Mouse (Mus musculus) ovary, postnatal 14 days (tissue): ENCODE results near the gene Cish.
A peak's percentile ranks its signal among the peaks of the same experiment; 100 is the strongest.

Source experiments
- DNase-seq: peaks from one replicate; pipeline ENCODE4 v3.0.0; 2022; ENCODE audit warnings: low spot score

Cish gene

DNA sequence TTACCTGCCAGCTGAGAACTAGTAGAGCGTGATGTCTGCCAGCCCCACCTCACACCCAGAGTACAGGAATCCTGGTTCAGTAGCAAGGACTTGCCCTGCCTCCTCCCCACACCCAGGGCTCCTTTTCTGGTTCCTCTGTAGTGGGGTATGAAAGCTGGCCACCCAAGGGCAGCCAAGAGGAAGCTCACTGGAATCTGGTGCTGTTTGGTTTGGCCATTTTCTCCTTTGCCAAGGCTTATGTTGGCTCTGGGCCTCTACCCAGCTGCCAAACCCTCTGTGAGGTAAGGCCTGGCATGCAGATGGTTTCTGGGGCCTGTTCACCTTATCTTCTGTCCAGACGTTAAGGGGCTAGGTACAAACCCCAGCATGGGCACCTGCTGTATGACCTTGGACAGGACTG is 20.0 kb downstream of the Cish start:
- no peak for DNase-seq

DNA sequence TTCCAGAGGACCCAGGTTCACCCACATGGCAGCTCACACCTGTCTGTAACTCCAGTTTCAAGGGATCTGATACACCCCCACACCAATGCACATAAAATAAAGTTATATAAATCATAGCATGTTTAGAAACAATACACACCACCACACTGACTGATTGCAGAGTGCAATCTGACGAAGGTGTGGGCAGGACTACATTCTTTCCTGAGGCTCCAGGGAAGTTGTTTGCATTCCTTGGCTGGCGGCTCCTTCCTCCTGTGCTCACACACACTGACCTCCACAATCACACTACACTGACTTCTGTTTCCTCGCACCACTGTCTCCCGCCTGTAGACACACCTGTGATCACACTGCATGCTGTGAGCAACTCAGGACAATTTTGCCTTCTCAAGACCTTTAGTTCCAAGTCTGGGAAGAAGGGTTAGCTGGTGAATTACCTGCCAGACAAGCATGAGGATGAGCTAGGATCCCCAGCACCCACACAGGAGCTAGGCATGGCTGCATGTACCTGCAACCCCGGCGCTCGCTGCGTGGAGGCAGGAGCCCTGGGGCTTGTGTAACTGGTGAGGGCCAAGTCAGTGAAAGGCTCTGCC is 26.7 kb downstream of the Cish start:
- DNase-seq: no peak

DNA sequence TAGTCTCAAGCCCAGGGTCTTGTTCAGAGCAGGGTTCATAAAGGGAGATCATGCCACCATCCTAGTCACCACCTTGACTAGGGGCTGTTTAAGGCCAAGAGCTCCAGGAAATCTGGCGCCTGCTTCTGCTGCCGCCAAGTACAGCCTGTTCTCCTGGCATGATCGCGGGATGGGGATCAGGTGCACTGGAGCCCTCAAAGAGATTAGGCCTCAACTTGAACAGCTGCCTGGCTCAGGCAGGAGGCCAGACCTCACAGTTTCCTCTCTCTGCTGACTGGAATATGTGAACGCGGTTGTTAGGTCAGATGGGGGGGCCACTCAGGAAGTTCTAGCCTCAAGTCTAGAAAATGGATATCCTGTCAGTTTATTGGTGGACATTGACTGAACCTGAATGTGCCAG is 27.7 kb downstream of the Cish start:
- DNase-seq: no peak

DNA sequence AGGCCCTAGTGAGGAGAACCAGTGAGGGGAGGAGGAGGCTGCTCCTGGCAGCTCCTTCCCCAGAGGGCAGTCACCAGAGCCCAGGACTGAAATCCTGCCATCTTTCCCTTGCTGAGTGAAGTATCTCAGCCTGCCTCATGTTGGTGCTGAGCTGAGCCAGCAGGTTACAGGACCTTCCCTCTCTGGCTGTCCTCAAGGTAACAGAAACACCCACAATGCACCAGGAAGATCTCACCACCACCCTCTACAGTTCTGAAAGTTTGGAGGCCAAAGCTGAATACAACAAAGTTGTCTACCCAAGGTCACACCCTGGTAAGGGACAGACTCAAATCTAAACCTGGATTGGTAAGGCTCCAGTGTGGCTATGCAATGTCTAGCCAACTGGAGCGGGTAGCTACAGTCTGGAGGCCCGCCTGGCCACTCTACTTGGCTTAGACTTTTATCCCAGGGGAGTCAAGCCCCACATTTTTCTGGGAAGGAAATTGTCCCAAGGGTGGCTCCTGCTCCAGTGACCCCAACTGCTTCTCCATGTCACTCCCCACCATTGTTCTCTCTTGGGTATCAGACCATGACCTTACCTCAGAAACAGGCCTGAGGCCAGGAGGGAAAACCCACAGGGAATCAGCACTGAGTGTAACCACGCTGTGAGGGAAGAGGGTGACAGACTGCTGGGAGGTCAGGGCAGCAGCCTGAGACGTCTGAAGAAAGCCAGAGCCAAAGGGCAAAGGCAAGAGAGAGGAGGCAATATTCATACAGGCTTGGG is 29.2 kb downstream of the Cish start:
- no peak for DNase-seq

DNA sequence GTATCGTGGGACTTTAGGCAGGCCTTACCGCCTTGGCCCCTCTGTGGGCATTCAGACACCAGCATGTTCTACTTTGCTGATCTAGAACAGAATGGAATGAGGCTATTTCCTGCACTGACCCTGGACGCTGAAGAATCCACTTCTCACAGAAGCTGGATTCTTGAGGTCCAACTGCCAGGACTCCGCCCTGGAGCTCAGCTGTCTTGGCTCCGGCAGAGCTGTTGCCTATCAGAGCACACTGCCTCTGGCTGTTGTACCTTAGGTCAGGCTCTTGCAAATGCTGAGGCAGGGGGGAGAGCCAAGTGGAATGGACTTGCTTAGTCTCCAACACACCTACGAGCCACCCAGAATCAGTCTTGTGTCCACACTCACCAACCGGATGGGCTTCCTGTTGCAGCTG is 30.1 kb downstream of the Cish start:
- no peak for DNase-seq

DNA sequence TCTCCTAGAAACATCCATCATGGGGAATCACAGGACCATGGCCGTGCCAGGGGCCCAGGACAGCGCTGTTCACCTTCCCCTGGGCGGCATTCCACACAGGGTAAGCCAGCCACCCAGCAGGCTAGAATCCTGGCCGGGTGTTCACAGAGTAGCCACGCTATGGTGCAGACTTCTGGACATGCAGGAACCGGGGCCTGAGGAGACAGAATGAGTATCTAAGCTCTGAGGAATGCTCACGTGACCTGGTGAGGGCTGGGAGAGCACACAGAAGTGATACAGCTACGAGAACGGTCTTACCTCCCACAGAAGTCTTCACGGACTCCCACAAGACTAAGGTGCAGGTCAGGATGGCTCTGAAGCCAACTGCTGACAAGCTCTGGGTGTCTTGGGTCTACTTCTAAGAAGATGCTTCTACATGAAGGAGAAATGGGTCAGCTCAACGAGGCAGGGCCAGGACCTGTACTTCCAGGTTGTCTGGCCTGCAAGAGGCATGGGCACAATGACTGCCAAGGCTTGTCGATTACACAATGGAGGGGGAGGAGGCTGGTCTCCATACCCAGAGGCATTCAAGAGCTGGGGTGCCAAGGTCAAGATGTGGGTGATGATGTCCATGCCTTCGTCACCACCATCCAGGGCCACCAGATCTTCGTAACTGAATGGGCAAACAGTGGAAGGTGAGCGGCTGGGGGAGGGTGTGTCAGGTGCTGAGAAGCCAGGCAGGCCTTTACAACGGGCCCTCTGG is 32.2 kb downstream of the Cish start:
- no peak for DNase-seq

DNA sequence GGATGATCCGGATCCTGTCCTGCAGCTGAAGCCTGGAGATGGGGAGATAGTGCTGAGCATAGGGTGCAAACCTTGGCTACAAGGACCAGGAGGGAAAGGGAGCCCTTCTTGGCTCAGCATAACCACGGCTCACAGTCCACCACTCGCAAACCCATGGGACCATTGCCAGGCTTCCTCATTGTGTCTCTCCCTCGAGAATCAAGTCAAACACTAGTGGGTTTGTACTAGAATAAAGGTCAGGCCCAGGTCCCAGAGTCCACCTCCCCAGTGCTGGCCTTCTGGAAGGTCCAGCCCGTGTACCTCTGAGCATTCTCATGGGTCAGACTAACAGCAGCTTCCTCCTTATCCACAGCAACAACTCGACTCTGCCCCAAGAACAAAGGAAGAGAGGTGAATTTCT is 35.0 kb downstream of the Cish start:
- DNase-seq: no peak

DNA sequence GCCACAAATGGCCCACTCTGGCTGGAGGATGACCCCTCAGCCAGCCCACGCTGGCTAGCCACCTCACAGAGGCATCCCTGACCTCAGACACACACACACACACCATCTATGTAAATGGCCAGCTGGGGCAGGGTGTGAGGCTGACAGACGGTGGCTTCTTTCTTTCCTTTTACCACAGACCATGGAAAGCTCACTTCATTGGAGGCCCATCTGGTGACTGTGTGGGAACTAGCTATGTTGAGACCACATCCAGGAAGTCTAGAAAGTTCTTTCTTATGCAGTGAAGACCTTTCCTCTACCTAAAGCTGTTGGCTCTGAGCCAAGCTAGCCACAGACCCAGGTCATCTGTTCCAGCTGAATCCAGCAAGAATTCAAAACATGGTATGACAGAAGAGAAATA is 37.9 kb downstream of the Cish start:
- no peak for DNase-seq

DNA sequence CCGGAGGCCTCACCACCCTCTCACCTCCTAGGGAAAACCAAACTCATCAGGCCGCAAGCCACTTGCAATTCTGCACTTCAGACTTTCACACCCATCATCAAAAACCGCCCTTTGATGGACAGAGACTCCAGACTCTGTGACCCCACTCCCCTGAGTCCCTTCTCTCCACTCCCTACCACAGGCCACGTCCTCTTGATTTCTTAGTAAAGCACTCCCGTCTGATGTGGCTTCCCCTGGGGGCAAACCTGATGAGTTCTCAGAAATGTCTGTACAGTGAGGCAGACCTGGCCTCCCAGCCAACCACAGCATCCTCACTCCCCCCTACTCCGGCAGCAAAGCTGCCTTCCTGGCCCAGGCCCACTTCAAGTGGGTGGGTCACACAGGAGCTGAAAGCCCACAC is 38.5 kb downstream of the Cish start:
- DNase-seq: no peak

DNA sequence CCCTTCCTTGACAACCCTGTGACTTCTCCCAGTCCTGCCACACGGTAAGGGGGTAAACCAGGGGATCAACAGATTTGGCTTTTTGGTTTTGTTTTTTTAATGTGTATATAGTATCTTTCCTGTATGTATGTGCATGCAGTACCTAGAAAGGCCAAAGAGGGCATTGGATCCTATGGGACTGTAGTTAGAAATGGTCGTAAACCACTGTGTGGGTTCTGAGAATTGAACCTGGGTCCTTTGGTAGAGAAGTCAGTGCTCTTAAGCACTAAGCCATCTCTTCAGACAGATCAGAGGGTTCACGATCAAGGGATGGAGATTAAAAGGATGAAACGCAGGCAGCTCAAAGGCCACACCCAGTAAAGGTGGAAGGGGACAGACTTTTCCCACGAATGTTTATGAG is 39.2 kb downstream of the Cish start:
- no peak for DNase-seq

DNA sequence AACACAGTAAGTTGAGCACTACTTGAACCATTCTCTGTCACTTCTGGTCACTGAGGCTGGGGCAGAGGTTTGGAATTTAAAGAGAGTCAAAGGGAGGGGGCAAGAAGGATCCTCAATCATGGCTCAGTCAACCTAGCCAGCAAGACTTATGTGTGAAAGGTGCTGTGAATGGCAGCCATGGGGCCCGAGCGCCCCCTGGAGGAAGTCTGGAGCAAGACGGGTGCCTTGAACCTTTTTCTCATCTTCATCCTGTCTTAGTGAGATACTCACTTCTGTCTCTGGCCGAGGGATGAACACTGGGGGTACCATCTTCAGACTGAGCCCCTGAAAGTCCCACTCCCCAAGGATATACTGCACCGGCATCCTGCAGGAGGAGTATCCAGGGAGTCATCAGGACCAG is 40.1 kb downstream of the Cish start:
- DNase-seq: peak; percentile 71

DNA sequence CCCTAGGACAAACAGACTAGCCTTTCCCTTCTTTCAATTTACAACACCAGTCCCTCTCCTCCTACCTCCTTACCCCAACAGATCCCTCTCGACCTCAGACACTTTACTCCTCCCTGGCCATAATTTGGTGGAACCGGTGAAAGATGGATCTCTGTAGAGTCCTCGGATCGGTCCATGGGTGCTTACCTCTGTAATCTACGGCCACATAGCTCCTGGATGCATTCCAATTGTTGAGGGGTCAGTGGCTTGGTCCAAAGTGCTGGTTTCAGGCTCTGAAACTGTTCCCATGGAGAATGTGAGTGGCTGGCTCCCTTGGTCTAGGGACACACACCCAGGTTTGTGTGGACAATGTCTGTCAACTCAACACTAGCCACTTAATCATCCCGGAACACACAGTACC is 40.6 kb downstream of the Cish start:
- no peak for DNase-seq

DNA sequence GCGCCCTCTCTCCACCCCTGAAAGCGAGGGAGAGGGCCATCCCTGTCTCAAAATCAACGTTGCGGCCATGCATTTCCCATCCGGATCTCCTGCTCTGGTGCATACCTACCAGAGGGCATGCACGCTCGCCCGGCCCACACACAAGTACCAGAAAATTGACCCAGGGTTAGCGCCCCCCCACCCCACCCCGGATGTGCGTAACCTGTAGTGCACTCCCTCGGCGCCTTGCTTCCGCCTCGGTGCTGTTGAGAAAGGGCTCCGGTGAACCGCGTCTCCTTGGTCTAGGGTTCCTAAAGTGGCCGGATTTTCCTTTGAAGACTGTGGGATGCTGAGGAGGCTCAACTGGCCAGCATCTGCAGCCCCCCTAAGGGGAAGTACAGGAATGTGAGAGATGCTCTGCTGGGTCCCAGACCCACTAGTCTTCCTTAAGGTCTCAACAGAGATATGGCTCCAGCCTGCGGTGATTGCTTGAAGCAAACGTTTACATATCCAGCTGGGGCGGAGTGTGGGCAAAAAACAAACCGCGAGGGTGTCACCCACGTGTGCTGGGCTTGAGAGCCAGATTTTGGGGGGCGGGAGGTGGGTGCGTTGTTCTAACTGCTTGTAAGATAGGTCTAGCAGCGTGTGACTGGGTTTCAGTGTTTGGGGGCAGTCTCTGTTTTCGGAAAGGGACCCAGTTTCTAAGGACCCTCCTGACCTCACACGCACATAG is 42.5 kb downstream of the Cish start, which contains the start of gene Hemk1:
Gene Hemk1, minus strand, starts transcription at position 179 of the 712 bp plus-strand sequence.
- peak; percentile 63 for DNase-seq

DNA sequence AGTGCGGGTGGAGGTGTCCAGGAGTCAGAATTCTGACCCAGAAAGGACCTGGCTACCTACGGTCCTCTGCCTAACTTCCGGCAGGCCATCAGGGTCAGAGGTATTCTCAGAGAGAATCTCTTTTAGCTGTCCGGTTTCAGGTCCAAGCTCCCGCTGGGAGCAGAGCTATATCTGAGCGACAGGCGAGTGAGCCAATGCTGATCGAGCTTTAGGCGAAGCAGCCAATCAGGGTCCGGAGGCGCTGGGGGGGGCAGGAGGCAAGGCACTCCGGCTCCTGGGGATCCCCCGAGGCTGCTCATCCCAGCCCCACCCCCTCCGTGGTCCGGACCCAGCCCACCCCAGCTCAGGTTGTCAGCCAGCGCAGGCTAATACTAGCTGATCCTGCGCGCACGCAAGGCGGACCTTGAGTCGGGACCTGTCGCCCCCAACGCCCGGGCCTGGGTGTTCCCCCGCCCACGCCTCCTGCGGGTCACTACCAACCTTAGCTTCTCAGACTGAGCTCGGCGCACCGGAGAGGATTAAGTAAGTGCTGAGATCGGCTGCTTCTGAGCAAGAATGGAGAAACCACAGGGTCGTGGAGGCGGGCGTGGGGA is 44.5 kb downstream of the Cish start, which contains the start of gene 6430571L13Rik:
Gene 6430571L13Rik, plus strand, starts transcription at position 336 of the 593 bp plus-strand sequence.
- peak; percentile 89 for DNase-seq

DNA sequence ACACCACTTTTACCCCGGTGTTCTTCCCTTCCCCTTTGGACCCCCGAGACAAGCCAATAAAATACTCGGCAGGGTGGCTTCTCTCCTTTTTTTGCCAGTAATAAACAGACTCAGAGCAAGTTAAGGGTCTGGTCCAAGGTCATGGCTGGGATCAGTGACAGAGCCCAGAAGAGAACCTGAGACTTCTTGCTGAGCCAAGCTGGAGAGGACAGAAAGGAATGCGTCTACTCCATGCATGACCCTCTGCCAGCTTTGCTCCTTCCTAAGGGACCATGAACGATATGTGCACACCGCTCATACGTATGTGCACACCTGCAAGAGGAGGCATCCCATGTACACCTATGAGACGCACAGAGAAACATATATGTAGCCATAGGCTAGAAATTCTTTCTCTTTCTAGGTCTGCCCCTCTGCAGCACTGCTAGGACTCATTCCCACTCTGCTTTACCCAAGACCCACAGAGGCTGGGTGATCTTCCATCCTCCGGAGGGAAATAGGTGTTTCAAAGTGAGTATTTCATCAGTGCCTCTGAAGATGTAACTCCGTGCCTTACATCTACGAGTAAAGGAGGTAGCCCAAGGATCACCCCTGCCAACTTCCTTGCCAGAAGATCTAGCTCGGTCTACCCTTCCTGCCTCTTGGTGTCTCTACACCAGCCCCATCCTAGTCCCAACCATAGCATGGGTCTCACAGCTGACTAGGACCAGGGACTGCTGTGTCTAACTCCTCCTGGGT is 45.3 kb downstream of the Cish start:
- DNase-seq: no peak

DNA sequence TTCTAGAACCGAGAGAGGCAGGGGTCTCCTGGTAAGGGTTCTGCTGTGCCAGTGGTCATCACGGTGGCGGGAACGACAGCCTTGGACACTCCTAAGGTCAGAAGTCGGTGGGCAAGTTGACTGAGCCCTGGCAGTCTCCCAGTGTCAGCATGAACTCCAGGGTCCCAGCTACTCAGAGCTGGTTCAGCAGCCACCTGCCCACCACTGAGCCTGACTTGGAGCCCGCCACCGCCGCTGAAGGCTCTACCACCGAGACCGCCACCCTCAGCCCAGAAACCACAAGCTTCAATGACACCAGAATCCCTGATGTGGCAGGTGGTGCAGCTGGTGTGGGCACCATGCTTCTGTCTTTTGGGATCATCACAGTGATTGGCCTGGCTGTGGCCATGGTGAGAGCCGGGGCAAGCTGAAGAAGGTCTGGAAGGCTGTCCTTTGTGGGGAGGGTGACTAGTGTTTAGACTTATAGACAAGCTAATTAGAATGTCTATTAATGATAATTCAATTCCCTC is 46.4 kb downstream of the Cish start:
- no peak for DNase-seq

DNA sequence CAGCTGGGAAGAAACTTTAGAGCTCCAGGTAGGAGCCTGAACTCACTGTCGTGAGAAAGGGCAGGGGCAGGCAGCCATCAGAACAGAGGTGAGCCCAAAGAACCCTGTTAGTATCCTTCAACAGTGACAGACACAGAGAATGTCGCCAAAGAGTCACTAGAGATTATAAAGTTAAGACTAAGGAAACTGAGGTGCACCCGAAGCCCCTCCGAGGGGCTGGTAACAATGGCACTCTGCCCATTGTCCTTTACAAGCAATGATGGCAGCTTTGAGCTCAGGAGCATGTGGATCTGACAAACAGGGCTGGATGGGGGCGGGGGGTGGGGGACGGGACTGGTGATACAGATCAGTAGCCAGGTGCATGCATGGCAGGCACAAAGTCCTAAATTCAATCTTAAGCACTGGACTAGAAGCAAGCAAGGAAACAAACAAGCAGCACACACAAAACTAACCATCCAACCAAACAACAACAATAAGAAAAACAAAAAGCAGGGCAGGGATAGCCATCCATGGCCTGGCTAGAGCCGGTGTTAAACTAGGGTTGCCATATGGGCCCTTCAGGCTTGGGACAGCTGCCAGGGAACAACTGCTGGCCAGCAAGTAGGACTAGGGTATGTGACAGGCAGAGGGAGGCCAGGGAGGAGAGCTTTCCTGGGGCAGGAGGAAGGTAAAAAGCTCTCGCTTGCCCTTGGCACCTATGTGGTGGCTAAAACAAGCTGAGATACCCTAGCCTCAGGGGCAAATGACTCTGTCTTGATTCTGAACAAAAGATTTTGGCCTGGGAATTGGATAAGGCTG is 47.5 kb downstream of the Cish start:
- no peak for DNase-seq

DNA sequence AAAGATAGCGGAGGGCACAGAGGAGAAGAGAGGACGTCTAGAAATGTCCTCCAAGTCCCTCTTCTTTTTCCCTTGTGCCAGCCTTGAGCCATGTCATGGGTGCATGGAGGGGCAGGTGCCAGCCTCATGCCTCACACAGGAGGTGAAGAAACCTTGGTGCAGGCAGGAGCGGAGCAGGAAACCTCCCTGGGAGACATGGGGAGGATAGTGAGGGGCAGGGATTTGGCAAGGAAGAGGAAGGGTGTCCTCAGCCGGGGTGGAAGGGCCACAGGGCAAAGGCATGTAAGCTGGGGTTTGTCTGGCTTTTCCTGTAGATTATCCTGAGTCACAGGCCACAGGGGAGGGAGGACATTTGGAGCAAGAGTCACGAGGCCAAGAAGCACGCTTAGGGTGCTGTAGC is 48.2 kb downstream of the Cish start:
- no peak for DNase-seq

DNA sequence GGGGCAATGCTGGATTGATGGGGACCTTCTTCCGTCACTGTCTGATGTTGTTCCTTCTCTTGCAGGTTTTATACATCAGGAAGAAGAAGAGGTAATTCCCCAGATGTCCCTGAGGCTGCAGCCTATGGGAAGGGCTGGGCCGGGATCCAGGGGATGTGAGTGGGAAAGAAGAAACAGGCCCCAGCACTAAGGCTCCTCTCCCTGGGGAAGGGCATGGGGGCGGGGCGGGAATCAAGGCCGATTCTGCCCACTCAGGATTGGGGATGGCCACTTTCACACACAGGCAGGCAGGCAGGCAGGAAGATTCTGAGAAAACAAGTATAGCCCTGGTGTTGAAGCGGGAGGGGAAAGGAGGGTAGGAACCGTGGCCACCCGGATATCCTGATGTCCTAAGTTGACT is 50.3 kb downstream of the Cish start:
- DNase-seq: no peak

DNA sequence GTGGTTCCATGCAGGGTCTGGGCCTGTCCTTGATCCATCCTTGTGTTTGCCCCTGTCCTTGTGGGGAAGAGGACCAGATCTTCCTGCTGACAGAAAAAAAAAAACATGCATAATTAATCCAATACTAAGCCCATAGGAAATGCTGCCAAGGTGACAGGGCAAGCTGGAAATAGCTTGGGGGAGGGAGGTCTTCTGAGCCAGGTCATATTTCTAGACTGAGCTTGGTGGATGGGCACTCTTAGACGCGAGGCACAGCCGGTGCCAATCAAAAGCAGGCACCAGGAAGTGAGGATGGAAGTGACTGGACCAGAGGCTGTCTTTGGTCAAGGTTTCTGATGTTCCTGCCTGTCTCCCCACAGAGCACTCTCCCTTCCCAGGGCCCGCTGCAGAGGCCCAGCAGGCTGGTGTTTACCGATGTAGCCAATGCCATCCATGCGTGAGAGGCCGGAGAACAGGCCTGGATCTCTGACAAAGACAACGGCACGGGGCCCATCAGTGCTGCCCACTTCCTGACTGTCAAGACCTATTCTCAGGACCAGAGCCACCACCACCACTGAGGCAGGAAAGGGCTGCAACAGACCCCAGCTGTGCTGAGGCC is 51.9 kb downstream of the Cish start:
- DNase-seq: no peak
